Mouse (Mus musculus) spleen, postnatal 4 days (tissue): Measurements from ENCODE around the gene Tapbp.
"Not testable (repeated sequence)": the region's sequence is repeated elsewhere in the genome, so short reads cannot be mapped to it uniquely, and the experiment has no call there.

Experiments used
- DNase-seq, 2 experiments: peaks; one replicate each; pipeline ENCODE4 v3.0.0; 2022; ENCODE audit warnings: low spot score in 2 of 2

Tapbp gene

DNA sequence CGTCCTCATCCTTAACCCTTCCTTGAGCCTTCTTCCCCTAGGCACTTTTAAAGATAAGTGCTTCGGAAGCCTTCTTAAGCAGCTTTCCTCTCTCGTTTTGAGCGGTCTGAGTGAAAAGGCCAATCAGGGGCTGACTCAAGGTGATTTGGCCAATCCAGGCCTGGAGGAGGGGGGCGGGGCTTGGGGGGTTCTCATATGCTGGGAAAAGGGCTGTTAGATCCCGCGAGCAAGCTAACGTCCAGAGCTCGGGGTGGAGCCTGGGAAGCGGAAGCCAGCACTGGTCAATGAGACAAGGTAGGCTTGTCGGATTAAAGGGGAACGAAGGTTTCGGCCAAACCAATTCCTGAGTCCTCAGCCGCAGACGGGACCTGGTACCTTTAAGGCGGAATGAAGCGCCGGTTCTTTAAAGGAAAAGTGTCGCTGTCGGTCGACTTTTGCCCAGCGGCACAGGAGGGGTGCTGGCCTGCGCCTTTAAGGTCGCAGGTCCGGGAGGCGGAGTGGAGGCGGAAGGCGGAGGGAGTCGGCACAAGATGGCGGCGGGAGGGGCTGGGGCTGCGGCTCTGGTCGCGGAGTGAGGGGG, at the start of gene Tapbp, which contains the start of gene Zbtb22:
TSS of gene Tapbp (plus strand) at position 229 of the 580 bp plus-strand sequence.
TSS of gene Zbtb22 (plus strand) at position 234 of the 580 bp plus-strand sequence.
- DNase-seq, result peak; percentile 92 to 95

DNA sequence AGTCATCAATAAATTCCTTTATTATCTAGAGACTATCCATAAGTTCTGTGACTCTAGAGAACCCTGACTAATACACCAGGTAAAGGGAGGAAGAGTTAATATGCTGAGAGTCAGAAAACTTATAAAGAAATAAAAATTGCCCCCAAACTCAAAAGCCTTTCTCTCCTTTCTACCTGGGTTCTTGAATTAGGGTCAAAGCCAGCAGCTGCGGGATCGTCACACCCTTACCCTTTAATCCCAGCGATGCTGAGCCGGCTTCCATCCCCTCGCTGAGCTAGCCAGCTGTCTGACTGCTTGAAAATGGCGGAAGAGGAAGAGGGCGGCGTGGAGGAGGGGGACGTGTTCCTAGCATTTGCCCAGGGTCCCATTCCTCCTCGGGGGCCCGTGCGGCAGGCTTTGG, 42.2 kb upstream of the Tapbp start, which contains the start of gene Gm7029:
TSS of gene Gm7029 (plus strand) at position 301 of the 400 bp plus-strand sequence.
- not testable (repeated sequence) for DNase-seq

DNA sequence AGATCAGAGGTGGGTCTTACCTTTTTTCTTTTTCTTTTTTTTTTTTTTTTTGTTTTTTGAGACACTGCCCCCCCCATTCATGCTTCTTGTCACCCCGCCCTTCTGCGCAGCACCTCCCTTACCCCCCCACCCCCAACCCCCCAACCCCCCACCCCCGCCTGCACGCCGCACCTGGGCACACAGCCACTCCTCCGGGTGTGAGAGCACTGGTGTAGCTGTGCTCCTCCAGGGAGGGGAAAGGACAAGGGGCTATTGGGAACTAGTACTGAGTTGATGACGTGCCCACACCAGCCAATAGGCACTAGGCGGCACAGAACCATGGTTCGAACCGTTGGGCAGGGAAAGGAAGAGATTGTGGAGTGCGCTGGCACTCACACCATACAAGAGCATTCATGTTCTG, 41.3 kb upstream of the Tapbp start:
- no peak for DNase-seq

DNA sequence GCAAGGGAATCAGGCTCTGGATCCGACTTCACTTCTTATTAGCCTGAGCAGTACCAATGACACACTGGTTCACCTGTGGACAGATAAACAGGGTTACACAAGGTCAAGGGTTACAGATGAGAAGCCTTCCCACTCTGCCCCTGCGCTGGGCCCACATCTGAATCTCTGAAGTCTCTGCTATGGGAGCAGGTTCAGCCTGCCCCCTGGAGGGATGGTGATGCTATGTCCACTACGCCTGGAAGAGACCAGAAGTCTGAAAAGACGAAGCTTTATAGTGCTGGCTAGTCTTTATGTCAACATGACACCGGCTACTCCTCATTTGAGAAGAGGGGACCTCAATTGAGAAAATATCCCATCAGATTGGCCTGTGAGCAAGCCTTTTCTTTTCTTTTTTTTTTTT, 39.9 kb upstream of the Tapbp start:
- not testable (repeated sequence) for DNase-seq

DNA sequence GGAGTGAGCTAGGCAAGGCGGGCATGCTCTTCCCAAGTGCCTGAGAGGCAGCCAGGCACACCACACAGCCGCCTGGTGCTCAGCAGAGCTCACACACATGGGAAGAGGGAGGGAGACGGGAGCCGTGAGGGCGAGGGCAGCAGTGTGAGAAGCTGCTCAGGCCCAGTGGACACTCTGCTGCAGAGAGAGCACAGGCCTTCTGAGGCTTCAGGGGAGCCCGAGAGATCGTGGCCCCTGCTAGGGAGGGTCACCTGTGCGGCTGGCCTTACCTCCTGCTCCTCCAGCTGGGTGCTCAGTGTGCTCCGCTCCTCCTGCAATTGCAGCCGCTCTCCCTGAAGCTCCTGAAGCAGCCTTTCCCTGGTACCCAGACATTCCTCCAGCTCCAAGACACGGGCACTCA, 31.4 kb upstream of the Tapbp start:
- not testable (repeated sequence) for DNase-seq

DNA sequence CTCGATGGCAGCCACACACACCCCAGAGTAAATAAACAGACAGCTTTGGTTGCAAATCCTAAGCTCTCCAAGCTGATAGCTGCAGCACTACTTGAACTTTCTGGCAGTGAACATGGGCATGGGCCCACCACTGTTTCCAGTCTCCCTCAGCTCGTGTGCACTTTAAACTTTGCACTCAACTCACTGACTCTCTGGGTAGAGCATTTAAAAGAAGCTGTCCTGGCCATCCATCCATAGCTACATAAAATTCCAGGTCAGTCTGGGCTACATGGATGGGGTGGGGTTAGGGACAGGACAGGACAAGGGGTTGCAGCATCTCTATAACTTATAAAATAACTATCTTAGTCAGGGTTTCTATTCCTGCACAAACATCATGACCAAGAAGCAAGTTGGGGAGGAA, 27.9 kb upstream of the Tapbp start:
- not testable (repeated sequence) for DNase-seq

DNA sequence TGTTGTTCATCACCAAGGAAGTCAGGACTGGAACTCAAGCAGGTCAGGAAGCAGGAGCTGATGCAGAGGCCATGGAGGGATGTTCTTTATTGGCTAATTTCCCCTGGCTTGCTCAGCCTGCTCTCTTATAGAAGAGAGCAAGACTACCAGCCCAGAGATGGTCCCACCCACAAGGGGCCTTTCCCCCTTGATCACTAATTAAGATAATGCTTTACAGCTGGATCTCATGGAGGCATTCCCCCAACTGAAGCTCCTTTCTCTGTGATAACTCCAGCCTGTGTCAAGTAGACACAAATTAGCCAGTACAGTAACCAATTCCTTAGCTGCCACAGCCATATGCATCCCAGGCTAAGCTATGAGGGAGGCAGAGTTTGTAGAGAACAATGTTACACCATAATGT, 27.5 kb upstream of the Tapbp start:
- not testable (repeated sequence) for DNase-seq

DNA sequence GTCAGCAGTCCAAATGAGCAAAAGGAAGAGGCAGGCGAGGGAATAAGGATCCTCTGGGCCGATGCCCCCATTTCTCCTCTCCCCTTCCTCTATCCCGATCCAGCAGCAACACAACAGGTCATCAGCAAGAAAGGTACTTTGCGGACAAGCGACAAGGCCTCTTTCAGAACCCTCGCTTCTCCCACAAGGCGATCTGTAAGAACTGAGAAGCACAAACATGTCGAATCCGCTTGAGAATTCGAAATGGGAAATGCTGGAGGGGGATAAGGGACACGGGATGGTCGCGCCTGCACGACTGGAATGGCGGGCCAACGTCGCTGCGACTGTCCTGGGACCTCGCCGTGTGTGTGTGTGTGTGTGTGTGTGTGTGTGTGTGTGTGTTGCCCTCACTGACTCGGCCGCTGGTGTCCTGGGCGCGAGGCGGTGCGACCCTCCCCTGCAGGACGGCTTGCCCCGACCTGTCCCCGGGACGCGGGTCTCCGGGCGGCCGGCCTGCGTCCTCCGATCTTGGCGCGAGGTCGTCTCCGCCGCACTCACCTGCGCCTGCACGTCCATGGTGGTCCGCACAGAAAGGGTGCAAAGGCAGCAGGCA, 25.7 kb upstream of the Tapbp start:
- DNase-seq, result not testable (repeated sequence)

DNA sequence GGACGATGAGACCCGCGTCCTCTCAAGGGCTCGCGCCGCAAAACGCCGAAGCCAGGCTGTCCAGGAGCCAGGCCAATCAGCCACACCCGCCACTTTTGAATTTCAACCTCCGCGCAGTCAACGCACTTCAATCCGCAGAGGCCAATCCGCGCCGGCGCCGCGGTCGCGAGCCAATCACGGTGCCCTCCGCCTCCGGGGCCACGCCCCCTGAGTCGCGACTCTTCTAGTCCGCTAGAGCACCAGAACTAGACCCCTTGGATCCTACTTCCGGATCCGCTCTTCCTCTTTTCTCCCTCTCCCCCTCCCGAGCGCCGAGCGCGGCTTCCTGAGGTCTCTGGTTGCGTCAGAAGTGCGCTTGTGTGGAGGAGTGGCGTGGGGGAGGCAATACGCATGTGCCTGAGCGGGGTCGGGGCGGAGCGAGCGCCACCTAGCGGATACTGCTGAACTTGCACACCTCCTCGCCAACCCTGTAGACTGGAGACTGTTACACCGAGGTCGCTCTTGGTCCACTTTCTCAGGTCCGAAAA, 25.1 kb upstream of the Tapbp start, which contains the start of gene Kifc1:
TSS of gene Kifc1 (minus strand) at position 129 of the 527 bp plus-strand sequence.
- peak; percentile 99 to 100 for DNase-seq

DNA sequence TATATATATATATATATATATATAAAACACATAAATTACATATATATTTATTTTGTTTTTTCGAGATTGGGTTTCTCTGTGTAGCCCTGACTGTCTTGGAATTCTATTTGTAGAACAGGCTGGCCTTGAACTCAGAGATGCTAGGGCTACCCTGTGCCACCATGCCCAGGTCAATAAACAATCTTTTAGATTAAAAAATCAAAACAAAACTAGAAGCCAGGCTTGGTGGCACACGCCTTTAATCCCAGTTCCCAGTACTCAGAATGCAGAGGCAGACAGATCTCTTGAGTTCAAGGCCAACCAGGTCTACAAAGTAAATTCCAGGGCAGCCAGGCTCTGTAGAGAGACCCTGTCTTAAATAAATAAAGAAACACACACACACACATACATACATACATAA, 24.3 kb upstream of the Tapbp start:
- DNase-seq, result no peak

DNA sequence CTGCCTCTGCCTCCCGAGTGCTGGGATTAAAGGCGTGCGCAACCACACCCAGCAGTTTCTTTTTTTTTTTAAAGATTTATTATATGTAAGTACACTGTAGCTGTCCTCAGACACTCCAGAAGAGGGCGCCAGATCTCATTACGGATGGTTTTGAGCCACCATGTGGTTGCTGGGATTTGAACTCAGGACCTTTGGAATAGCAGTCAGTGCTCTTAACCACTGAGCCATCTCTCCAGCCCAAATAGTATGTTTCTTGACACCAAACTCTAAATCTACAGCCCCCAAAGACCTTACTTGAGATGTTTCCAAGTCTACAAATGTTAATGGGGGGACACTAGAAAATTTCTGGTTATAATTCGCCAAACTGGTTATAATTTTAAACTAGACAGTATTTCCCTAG, 23.8 kb upstream of the Tapbp start:
- not testable (repeated sequence) for DNase-seq

DNA sequence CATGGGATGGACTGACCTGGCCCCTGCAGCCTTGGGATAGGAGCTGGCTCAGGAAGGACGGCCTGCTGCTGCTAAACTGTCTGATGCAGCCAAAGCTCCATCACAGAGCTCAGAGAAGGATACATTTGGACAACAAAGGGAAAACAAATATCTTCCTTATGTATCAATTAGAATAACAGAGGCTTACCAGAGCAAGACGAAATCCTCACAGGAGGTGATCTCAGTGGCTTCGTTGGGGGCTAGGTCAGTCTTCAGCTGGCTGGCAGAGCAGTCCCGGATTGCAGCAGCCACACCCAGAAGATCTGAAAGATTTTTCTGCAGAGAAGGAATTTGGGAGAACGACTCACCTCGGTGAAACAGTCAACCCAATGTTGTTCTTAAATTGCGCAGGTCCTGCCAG, 23.3 kb upstream of the Tapbp start:
- DNase-seq, result no peak

DNA sequence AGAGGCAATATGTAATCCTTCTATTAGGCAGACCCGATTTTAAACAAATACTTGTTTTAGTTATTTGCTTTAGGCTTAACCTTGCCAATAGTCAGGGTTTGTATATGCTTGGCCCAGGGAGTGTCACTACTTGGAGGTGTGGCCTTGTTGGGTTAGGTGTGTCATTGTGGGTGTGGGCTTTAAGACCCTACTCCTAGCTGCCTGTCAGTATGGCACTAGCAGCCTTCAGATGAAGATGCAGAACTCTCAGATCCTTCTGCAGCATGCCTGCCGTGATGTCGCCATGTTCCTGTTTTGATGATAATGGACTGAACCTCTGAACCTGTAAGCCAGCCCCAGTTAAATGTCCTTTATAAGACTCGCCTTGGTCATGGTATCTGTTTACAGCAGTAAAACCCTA, 22.7 kb upstream of the Tapbp start:
- not testable (repeated sequence) for DNase-seq

DNA sequence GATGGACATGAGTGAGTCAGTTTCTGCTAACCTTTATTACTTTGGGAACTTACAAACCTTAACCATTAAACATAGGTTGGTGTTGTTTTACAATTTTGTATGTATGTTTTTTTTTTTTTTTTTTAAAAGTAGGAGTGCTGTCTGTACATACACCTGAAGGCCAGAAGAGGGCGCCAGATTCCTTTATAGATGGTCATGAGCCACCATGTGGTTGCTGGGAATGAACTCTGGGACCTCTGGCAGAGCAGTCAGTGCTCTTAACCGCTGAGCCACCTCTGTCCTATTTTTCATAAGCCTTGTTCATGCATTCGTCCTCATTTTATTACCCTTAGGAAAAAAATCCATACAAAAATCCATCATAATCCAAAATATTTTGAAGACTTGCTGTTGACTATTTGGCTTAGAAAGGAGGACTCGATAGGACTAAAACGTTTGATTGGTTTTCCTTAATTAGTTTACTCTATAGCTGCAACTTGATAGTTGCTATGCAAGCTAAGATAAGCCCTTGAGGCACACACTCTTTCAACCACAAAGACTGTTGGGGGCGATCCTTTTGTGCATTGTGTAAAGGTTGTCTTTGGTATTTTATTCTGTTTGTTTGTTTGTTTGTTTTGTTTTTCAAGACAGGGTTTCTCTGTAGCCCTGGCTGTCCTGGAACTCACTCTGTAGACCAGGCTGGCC, 18.4 kb upstream of the Tapbp start:
- DNase-seq, result peak in 1 of 2 experiments; percentile 76

DNA sequence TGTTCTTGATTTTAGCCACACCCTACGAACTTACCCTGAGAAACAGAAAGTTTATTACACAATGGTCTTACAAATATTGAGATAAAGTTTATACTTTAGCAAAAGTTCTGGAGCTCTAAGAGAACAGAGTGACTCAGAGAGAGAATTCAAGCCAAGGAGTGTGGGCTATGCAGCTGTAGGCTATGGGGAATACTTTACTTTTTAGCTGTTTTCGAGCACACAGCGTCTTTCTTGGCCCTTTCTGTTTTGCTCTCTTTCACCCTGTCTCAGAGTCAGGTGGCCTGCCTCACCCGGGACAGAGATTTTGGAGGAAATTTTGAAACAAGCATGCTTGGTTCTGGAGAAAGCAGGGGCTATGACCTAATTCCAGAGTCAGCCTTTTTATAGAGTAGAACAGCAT, 17.5 kb upstream of the Tapbp start:
- not testable (repeated sequence) for DNase-seq

DNA sequence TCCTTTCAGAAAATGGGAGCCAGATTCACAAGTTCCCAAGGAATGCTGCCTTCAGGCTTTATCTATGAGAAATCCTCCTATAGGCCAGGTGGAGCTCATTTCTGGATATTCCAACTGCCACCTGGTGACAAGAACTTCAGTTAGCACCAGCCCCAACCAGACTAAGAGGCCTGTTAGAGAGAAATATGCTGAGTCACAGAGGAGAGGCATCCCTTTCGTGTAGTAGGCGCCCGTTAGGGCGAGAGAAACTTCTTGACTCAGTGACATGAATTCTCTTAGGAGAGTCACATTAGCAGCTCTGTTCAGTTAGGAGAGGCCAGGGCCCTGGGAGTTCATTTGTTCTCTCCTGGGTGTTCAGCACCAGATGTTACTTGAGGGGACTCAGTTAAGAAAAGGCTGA, 16.1 kb upstream of the Tapbp start:
- DNase-seq, result no peak

DNA sequence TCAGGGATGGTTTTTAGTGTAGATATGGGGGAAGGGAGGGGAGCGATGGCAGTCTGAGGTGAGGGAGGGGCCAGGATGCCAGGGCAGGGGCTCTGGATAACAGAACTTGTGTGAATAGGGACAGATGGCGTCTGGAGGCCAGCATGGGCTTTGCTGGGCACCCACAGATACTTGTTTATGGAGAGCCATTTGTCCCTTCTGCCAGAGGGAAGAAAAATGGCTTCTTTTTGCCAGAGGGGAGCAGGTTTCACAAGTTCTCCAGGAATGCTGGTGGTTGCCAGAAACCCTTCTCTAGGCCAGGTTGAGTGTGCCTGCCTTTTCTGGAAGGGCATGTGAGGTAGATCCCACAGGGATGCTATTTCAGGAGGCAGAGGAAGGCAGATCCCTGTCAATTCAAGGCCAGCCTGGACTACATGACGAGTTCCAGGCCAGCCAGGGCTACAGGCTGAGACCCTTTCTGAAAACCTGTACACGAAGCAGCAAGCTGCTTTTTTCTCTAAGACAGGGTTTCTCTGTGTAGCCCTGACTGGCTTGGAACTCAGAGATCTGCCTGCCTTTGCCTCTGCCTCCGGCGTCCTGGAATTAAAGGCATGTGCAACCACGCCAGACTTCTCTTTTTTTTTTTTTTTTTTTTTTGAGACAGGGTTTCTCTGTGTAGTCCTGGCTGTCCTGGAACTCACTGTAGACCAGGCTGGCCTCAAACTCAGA, 15.3 kb upstream of the Tapbp start:
- no peak for DNase-seq

DNA sequence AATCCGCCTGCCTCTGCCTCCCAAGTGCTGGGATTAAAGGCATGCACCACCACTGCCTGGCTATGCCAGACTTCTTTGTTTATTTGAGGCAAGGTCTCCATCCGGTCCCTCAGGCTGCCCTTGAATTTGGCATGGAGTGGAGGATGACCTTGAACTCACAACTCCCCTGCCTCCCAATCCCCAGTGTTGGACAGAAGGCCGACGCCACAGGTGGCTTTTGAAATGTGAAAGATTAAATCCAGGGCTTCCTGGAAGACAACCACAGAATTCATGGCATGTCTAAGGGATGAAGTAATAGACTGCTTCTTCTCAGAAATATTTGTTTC, 14.7 kb upstream of the Tapbp start:
- DNase-seq, result no peak

DNA sequence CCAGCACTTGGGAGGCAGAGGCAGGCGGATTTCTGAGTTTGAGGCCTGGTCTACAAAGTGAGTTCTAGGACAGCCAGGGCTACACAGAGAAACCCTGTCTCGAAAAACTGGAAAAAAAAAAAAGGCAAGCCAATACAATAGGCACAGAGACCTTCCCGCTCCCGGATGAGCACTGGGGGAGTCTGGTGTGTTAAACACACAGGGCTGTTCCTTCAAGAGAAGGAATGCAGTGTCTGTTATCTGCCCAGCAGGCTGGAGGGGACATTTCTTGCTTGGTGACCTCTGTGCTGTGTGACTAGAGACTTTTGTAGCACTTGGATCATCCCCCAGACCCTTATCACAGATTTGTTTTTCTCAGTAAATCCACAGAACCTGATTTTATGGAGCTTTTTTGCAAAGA, 14.0 kb upstream of the Tapbp start:
- no peak for DNase-seq

DNA sequence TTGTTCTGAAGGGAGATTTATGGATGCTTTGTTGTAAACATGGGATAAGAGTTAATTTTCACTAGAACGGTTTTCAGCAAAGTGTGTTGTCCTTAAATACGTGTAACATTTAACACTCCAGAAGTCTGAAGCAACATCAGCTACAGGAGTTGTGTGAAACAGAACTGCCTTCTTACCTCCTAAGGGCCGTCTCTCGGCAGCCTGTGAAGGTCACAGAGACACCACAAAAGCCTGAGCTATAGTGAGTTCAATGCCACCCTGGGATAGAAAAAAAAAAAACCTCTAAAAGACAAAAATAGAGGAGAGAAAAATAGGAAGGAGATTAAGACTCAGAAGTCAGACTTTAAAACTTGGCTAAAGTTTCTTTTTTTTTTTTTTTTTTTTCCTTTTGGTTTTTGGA, 13.6 kb upstream of the Tapbp start:
- DNase-seq, result no peak

DNA sequence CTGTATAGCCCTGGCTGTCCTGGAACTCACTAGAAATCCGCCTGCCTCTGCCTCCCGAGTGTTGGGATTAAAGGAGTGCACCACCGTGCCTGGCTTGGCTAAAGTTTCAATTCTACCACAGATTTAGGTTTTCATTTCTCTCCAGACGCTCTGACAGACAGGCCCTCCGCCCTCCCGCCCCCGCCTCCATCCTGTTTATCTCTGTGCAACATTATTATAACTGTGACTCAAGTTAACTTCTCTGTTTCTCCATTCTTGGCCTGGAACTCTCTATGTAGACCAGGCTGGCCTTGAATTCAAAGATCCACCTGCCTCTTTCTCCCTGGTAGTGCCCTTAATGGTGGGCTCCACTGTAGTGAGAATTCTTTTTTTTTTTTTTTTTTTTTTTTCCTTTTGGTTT, 13.2 kb upstream of the Tapbp start:
- no peak for DNase-seq
